Mouse (Mus musculus): ENCODE measurements around the gene Ddx58. TPM values are rescaled to one million over a fixed set of nuclear protein-coding genes. Genes with fewer than 3 reads are reported as not detected.
A peak's percentile ranks its signal among the peaks of the same experiment; 100 is the strongest.

Ddx58 gene
- polyA plus RNA-seq, 1 experiment from 2014 or later = 16.7 TPM

DNA sequence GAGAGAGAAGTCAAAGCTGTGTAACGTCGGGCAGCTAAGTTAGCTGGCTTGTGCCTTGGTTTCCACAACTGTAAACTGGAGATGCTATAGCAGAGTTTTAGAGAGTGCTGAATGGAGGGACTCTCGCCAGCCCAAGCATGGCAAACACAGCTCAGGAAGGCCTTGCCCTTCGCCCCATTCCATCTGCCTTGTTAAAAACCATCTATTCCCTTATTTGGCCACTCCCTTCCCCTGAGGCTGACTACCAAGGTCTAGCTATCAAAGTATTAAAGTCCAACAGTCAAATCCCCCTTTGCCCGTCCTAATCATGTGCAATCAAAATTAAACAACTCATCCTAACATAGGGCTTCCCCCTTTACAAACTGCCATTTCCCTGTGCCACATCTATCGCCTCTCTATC, 55.8 kb downstream of the Ddx58 start:
- Histone ChIP-seq H3K9ac (replicated peaks; ENCODE audit: low read depth, low read length) (no peak overlapping the region), H3K36me3 (ENCODE audit: control insufficient read depth, insufficient read depth, low read length) (peaks cover 63% of the 10 kb centered on the region), H3K27ac (ENCODE audit: low read length) (no peak overlapping the region), H3K4me1 (ENCODE audit: control insufficient read depth, insufficient read depth, low read length) (no peaks in the 10 kb centered on the region), H3K9me3 (ENCODE audit: control insufficient read depth, low read depth, low read length) (no peaks in the 10 kb centered on the region), H3K27me3 (ENCODE audit: control insufficient read depth, insufficient read depth, low read length) (no peaks in the 10 kb centered on the region), H3K4me3 (ENCODE audit: low read depth, low read length) (no peak overlapping the region), H3K4me2 (replicated peaks; ENCODE audit: low read depth, low read length) (no peak overlapping the region)
- ATAC-seq (ENCODE audit: insufficient number of reproducible peaks, insufficient read depth, low FRiP score, low read depth) = no peak
- 89% methylated on average over 6 of the region's 6 CpGs for WGBS

DNA sequence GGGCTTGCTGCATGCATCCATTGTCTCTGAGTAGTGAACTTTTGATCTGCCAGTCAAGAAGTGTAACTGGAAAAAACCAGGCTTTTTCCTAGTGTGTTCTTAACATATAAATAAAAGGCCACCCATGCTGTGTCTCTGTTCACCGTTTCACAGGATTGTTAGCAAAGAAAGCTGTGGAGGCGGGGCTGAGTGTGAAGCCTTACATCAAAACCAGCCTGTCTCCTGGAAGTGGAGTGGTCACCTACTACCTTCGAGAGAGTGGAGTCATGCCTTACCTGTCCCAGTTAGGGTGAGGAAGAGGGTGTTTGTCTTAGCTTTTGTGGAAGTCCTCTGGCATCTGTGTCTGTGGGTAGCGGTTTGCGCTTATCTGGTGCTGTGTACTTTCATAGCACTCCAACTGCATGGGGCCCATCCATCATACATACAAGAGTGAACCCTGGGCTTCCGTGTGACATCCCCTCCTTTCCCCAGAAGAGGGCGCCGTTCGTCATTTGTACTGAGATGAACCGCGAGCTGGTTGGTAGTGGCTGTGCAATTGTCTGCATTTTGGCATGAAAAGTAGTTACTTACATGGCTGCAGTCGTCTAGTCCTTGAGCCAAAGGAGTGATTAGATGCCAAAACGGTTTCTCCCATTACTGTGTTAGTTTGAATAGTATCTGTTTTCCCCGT, 56.8 kb downstream of the Ddx58 start:
- peak; percentile 73; the same call in 1 of the 2 replicates for ATAC-seq (ENCODE audit: insufficient number of reproducible peaks, insufficient read depth, low FRiP score, low read depth)
- H3K4me3 ChIP-seq (ENCODE audit: low read depth, low read length) = no peak overlapping the region
- no peak overlapping the region for H3K27ac ChIP-seq (ENCODE audit: low read length)
- H3K36me3 ChIP-seq (ENCODE audit: control insufficient read depth, insufficient read depth, low read length) = peaks cover 57% of the 10 kb centered on the region
- WGBS = 41% methylated on average over 14 of the region's 14 CpGs
- no peak overlapping the region for H3K9ac ChIP-seq (replicated peaks; ENCODE audit: low read depth, low read length)
- H3K9me3 ChIP-seq (ENCODE audit: control insufficient read depth, low read depth, low read length) = no peaks in the 10 kb centered on the region
- no peak overlapping the region for H3K4me2 ChIP-seq (replicated peaks; ENCODE audit: low read depth, low read length)
- H3K27me3 ChIP-seq (ENCODE audit: control insufficient read depth, insufficient read depth, low read length) = no peaks in the 10 kb centered on the region
- H3K4me1 ChIP-seq (ENCODE audit: control insufficient read depth, insufficient read depth, low read length) = no peaks in the 10 kb centered on the region

DNA sequence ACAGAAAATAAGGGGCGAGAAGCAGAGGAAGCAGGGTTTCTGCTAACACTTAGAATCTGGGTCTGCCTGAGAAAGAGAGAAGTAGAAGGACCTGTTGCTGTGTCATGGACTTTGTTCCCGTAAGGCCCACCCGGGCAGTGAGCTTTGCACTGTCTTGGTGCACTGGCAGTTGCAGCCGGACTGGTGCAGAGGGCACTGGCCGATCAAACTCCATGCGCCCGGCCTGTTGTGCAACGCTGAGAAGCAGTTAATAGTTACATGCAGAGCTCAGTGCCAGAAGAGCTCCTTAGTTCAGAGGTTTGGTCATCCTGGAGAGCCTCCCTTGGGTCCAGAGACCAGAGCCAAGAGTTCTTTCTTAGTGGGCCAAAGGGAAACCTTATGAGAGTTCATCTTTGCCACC, 57.9 kb downstream of the Ddx58 start:
- Histone ChIP-seq H3K27ac (ENCODE audit: low read length) (no peak overlapping the region), H3K9me3 (ENCODE audit: control insufficient read depth, low read depth, low read length) (no peaks in the 10 kb centered on the region), H3K4me2 (replicated peaks; ENCODE audit: low read depth, low read length) (no peak overlapping the region), H3K4me3 (ENCODE audit: low read depth, low read length) (no peak overlapping the region), H3K4me1 (ENCODE audit: control insufficient read depth, insufficient read depth, low read length) (no peaks in the 10 kb centered on the region), H3K9ac (replicated peaks; ENCODE audit: low read depth, low read length) (no peak overlapping the region), H3K27me3 (ENCODE audit: control insufficient read depth, insufficient read depth, low read length) (no peaks in the 10 kb centered on the region), H3K36me3 (ENCODE audit: control insufficient read depth, insufficient read depth, low read length) (peaks cover 55% of the 10 kb centered on the region)
- no peak for ATAC-seq (ENCODE audit: insufficient number of reproducible peaks, insufficient read depth, low FRiP score, low read depth)
- 89% methylated on average over 8 of the region's 8 CpGs for WGBS

DNA sequence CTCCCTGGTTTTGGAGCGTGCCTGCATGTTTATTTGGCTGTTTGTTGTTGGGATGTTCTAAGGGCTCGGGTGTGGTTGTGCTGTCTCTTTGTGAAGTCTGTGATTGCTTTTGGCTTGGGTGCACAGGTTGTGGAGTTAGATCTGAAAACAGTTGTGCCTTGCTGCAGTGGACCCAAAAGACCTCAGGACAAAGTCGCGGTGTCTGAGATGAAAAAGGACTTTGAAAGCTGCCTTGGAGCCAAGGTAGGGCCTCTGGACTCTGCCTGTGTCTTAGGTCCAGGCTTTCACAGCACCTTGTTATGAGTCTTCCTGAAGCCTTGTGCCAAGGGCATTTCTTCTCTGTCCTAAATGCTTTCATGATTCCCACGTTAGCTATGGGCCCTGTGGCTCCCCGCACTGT, 59.6 kb downstream of the Ddx58 start:
- Histone ChIP-seq H3K27me3 (ENCODE audit: control insufficient read depth, insufficient read depth, low read length) (no peaks in the 10 kb centered on the region), H3K4me2 (replicated peaks; ENCODE audit: low read depth, low read length) (no peak overlapping the region), H3K36me3 (ENCODE audit: control insufficient read depth, insufficient read depth, low read length) (peaks cover 46% of the 10 kb centered on the region), H3K9ac (replicated peaks; ENCODE audit: low read depth, low read length) (no peak overlapping the region), H3K27ac (ENCODE audit: low read length) (no peak overlapping the region), H3K9me3 (ENCODE audit: control insufficient read depth, low read depth, low read length) (no peaks in the 10 kb centered on the region), H3K4me3 (ENCODE audit: low read depth, low read length) (no peak overlapping the region), H3K4me1 (ENCODE audit: control insufficient read depth, insufficient read depth, low read length) (no peaks in the 10 kb centered on the region)
- ATAC-seq (ENCODE audit: insufficient number of reproducible peaks, insufficient read depth, low FRiP score, low read depth) = no peak
- 94% methylated on average over 6 of the region's 6 CpGs for WGBS

DNA sequence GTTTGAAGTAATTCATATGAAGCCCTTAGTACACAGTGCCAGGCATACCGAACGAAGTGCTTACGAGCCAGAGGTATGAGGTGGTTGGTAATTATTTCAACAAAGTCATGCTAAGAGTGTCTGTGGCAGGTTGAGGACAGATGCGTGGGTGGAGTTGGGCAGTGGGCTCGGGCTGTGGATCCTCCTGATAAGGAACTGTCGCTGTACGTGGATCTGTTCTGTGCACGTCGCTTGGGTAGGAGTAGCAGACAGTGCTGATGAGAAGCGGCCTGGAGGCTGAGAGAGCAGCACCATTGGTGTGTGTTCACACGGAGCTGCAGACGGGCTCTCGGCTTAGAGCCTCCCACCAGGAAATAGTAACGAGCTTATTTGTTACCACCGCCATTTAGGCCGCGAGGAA, 61.0 kb downstream of the Ddx58 start:
- H3K36me3 ChIP-seq (ENCODE audit: control insufficient read depth, insufficient read depth, low read length) = peaks cover 36% of the 10 kb centered on the region
- H3K4me1 ChIP-seq (ENCODE audit: control insufficient read depth, insufficient read depth, low read length) = no peaks in the 10 kb centered on the region
- H3K27me3 ChIP-seq (ENCODE audit: control insufficient read depth, insufficient read depth, low read length) = no peaks in the 10 kb centered on the region
- no peaks in the 10 kb centered on the region for H3K9me3 ChIP-seq (ENCODE audit: control insufficient read depth, low read depth, low read length)
- no peak overlapping the region for H3K27ac ChIP-seq (ENCODE audit: low read length)
- no peak for ATAC-seq (ENCODE audit: insufficient number of reproducible peaks, insufficient read depth, low FRiP score, low read depth)
- no peak overlapping the region for H3K4me2 ChIP-seq (replicated peaks; ENCODE audit: low read depth, low read length)
- no peak overlapping the region for H3K4me3 ChIP-seq (ENCODE audit: low read depth, low read length)
- no peak overlapping the region for H3K9ac ChIP-seq (replicated peaks; ENCODE audit: low read depth, low read length)
- 93% methylated on average over 17 of the region's 17 CpGs for WGBS

DNA sequence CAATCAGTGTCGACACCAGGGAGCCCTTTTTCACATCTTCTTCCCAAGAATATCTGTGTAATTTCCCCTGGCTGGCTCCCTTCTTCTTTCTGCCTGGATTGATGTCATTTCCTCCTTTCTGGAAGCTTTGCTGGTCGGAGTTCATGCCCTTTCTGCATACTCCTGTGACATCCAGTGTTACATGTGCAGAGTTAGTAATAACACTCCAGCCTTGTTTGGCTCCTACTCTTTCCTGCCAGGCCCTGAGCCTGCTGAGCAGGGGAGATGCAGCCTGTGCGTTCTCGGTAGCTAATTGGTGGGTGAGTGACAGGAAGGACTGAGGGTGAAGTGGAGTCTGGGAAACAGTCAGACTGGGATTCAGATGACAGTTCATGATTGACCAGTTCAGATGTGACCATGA, 65.3 kb downstream of the Ddx58 start:
- H3K4me3 ChIP-seq (ENCODE audit: low read depth, low read length) = no peak overlapping the region
- no peaks in the 10 kb centered on the region for H3K4me1 ChIP-seq (ENCODE audit: control insufficient read depth, insufficient read depth, low read length)
- H3K27me3 ChIP-seq (ENCODE audit: control insufficient read depth, insufficient read depth, low read length) = no peaks in the 10 kb centered on the region
- no peaks in the 10 kb centered on the region for H3K9me3 ChIP-seq (ENCODE audit: control insufficient read depth, low read depth, low read length)
- peaks cover 11% of the 10 kb centered on the region for H3K36me3 ChIP-seq (ENCODE audit: control insufficient read depth, insufficient read depth, low read length)
- no peak overlapping the region for H3K9ac ChIP-seq (replicated peaks; ENCODE audit: low read depth, low read length)
- ATAC-seq (ENCODE audit: insufficient number of reproducible peaks, insufficient read depth, low FRiP score, low read depth) = no peak
- 57% methylated on average over 4 of the region's 4 CpGs for WGBS
- H3K27ac ChIP-seq (ENCODE audit: low read length) = no peak overlapping the region
- H3K4me2 ChIP-seq (replicated peaks; ENCODE audit: low read depth, low read length) = no peak overlapping the region

DNA sequence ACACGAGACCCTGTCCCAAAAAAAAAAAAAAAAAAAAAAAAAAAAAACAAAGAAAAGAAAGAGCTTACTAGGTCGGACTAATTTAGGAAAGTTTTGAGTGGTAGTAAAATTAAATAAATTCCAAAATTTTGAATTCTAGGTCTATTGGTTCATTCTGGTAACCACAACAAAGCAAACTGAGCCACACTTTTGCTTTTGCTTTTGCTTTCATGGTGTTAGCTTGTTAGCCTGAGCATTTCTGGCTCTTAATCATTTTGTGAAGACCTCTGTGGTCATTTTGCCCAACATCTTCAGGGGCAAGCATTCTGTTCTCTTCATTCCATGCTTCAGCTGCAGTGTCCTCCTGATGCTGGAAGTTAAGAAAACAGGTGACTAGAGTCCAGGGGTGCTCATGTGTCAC, 67.3 kb downstream of the Ddx58 start:
- Histone ChIP-seq H3K9ac (replicated peaks; ENCODE audit: low read depth, low read length) (no peak overlapping the region), H3K27ac (ENCODE audit: low read length) (no peak overlapping the region), H3K9me3 (ENCODE audit: control insufficient read depth, low read depth, low read length) (no peaks in the 10 kb centered on the region), H3K36me3 (ENCODE audit: control insufficient read depth, insufficient read depth, low read length) (peaks cover 17% of the 10 kb centered on the region; the same call in 1 of the 2 replicates), H3K4me3 (ENCODE audit: low read depth, low read length) (no peak overlapping the region), H3K4me1 (ENCODE audit: control insufficient read depth, insufficient read depth, low read length) (no peaks in the 10 kb centered on the region), H3K4me2 (replicated peaks; ENCODE audit: low read depth, low read length) (no peak overlapping the region), H3K27me3 (ENCODE audit: control insufficient read depth, insufficient read depth, low read length) (no peaks in the 10 kb centered on the region)
- WGBS = 85% methylated on average over 2 of the region's 2 CpGs
- no peak for ATAC-seq (ENCODE audit: insufficient number of reproducible peaks, insufficient read depth, low FRiP score, low read depth)

DNA sequence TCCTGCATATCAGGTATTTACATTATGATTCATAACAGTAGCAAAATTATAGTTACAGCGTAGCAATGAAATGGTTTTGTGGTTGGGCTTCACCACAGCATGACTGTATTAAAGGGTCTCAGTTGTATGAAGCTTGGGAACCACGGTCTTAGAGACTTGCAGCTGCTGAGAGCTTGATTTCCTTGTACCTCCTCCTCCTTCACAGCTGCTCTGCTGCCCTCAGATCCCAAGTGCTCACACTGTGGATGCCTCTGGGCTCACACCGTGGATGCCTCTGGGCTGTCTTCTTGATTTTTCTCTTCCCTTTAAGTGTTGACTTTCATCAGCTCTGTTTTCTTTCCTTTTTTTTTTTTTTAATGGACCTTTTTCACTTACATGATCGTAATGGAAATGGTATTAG, 68.2 kb downstream of the Ddx58 start:
- Histone ChIP-seq H3K4me1 (ENCODE audit: control insufficient read depth, insufficient read depth, low read length) (no peaks in the 10 kb centered on the region), H3K9ac (replicated peaks; ENCODE audit: low read depth, low read length) (no peak overlapping the region), H3K27ac (ENCODE audit: low read length) (no peak overlapping the region), H3K4me2 (replicated peaks; ENCODE audit: low read depth, low read length) (no peak overlapping the region), H3K4me3 (ENCODE audit: low read depth, low read length) (no peak overlapping the region), H3K9me3 (ENCODE audit: control insufficient read depth, low read depth, low read length) (no peaks in the 10 kb centered on the region), H3K27me3 (ENCODE audit: control insufficient read depth, insufficient read depth, low read length) (no peaks in the 10 kb centered on the region), H3K36me3 (ENCODE audit: control insufficient read depth, insufficient read depth, low read length) (peaks cover 25% of the 10 kb centered on the region)
- 87% methylated on average over 4 of the region's 4 CpGs for WGBS
- ATAC-seq (ENCODE audit: insufficient number of reproducible peaks, insufficient read depth, low FRiP score, low read depth) = no peak

DNA sequence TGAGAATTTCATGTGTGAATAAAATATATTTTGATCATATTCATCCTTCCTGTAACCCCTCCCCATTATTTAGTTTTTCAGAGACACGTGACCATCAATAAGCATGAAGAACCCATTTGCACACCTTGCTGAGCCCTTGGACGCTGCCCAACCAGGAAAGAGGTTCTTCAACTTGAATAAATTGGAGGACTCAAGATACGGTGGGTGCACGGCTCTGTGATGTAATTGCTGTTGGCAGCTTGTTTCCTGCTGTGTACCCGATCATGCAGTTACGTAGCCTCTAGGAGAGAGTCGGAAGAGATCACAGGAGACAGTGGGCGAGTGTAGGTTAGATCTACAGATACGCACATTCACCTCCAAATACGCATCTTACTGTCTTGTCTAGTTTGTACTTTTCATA, 76.0 kb downstream of the Ddx58 start:
- WGBS = 92% methylated on average over 10 of the region's 10 CpGs
- no peaks in the 10 kb centered on the region for H3K27me3 ChIP-seq (ENCODE audit: control insufficient read depth, insufficient read depth, low read length)
- no peak for ATAC-seq (ENCODE audit: insufficient number of reproducible peaks, insufficient read depth, low FRiP score, low read depth)
- H3K9ac ChIP-seq (replicated peaks; ENCODE audit: low read depth, low read length) = no peak overlapping the region
- H3K27ac ChIP-seq (ENCODE audit: low read length) = no peak overlapping the region
- peaks cover 26% of the 10 kb centered on the region for H3K36me3 ChIP-seq (ENCODE audit: control insufficient read depth, insufficient read depth, low read length)
- no peak overlapping the region for H3K4me3 ChIP-seq (ENCODE audit: low read depth, low read length)
- H3K9me3 ChIP-seq (ENCODE audit: control insufficient read depth, low read depth, low read length) = no peaks in the 10 kb centered on the region
- H3K4me1 ChIP-seq (ENCODE audit: control insufficient read depth, insufficient read depth, low read length) = no peaks in the 10 kb centered on the region
- no peak overlapping the region for H3K4me2 ChIP-seq (replicated peaks; ENCODE audit: low read depth, low read length)
